In genomic region chr4:41566123-41566522, GRCm38 (mm10) we compare ENCODE assay signal across 18 mouse cellular contexts. TPM values are rescaled to one million over a fixed set of nuclear protein-coding genes. Genes with fewer than 3 reads are reported as not detected.
DNase-seq lines count a peak whose midpoint lies in the region; ATAC-seq lines count a peak whose summit lies in the region.
"Had no signal": no experiment of that assay in that cellular context is flagged by ENCODE, and none has a peak within 500 bp of the region (broad histone marks: within the 10 kb centered on the region; RNA-seq: fewer than 3 reads in every experiment).

No protein-coding gene starts in this region.

- peaks cover 8% of the 10 kb centered on the region; the same call in 1 of the 2 replicates for H3K36me3 ChIP-seq in forebrain, embryonic 13.5 days (ENCODE audit: poor library complexity, severe bottlenecking)
- no peaks in the 10 kb centered on the region for H3K36me3 ChIP-seq in forebrain, embryonic 15.5 days
- no peaks in the 10 kb centered on the region for H3K36me3 ChIP-seq in hindbrain, embryonic 15.5 days
- no peaks in the 10 kb centered on the region; the same call in 1 of the 2 replicates for H3K36me3 ChIP-seq in neural tube, embryonic 15.5 days
- H3K36me3 ChIP-seq: forebrain, embryonic 10.5 days; G1E; limb, embryonic 10.5 days had no signal

- H3K4me1 ChIP-seq in forebrain, embryonic 13.5 days = peaks cover 38% of the 10 kb centered on the region
- H3K4me1 ChIP-seq in forebrain, embryonic 15.5 days = peaks cover 28% of the 10 kb centered on the region
- peaks cover 44% of the 10 kb centered on the region for H3K4me1 ChIP-seq in hindbrain, embryonic 15.5 days (replicated peaks)
- H3K4me1 ChIP-seq in neural tube, embryonic 15.5 days = peaks cover 42% of the 10 kb centered on the region

- DNase-seq in left cerebral cortex, adult 9 months (ENCODE audit: low spot score in 2 of 2) = peak; percentile 50 to 62
- DNase-seq in left cerebral cortex, postnatal 4 days = no peak
- no peak for DNase-seq in cerebellum, postnatal 10 days
- no peak for DNase-seq in urinary bladder, postnatal 14 days (ENCODE audit: low spot score)
- DNase-seq: cerebellum, adult 9-11 months; gastrocnemius, postnatal 10 days; kidney, adult 11 months; thymus, postnatal 25 days had no signal

- peak overlapping the region; percentile 16; the same call in 1 of the 2 replicates for H3K4me2 ChIP-seq in forebrain, embryonic 13.5 days
- no peak overlapping the region for H3K4me2 ChIP-seq in forebrain, embryonic 15.5 days (replicated peaks)
- peak overlapping the region; percentile 60 for H3K4me2 ChIP-seq in hindbrain, embryonic 15.5 days
- peak overlapping the region; percentile 82; the same call in 1 of the 2 replicates for H3K4me2 ChIP-seq in neural tube, embryonic 15.5 days

- no peak for ATAC-seq in forebrain, embryonic 13.5 days
- ATAC-seq in forebrain, embryonic 15.5 days (replicated peaks) = no peak
- ATAC-seq in hindbrain, embryonic 15.5 days (ENCODE audit: low FRiP score, low read depth) = no peak
- no peak for ATAC-seq in neural tube, embryonic 15.5 days (ENCODE audit: low FRiP score)

- intact Hi-C loops in left cerebral cortex, postnatal 4 days (cut with DNase I) = no loop called here

- H3K27ac ChIP-seq in forebrain, embryonic 13.5 days = no peak overlapping the region
- no peak overlapping the region for H3K27ac ChIP-seq in forebrain, embryonic 15.5 days (replicated peaks)
- no peak overlapping the region for H3K27ac ChIP-seq in hindbrain, embryonic 15.5 days (replicated peaks)
- no peak overlapping the region for H3K27ac ChIP-seq in neural tube, embryonic 15.5 days (replicated peaks)
- H3K27ac ChIP-seq: forebrain, embryonic 10.5 days; limb, embryonic 10.5 days; liver, embryonic 14.5 days; macrophage had no signal

- no peak overlapping the region for H3K4me3 ChIP-seq in forebrain, embryonic 13.5 days
- H3K4me3 ChIP-seq in forebrain, embryonic 15.5 days = no peak overlapping the region
- no peak overlapping the region for H3K4me3 ChIP-seq in hindbrain, embryonic 15.5 days
- H3K4me3 ChIP-seq in neural tube, embryonic 15.5 days (replicated peaks) = no peak overlapping the region
- H3K4me3 ChIP-seq: forebrain, embryonic 10.5 days; limb, embryonic 10.5 days; myocyte had no signal

- no peaks in the 10 kb centered on the region for H3K9me3 ChIP-seq in forebrain, embryonic 13.5 days (replicated peaks)
- H3K9me3 ChIP-seq in forebrain, embryonic 15.5 days = no peaks in the 10 kb centered on the region
- no peaks in the 10 kb centered on the region for H3K9me3 ChIP-seq in hindbrain, embryonic 15.5 days
- no peaks in the 10 kb centered on the region for H3K9me3 ChIP-seq in neural tube, embryonic 15.5 days (replicated peaks)
- H3K9me3 ChIP-seq: forebrain, embryonic 10.5 days; G1E had no signal

- H3K27me3 ChIP-seq in forebrain, embryonic 13.5 days = peaks cover under 1% of the 10 kb centered on the region
- no peaks in the 10 kb centered on the region for H3K27me3 ChIP-seq in forebrain, embryonic 15.5 days
- no peaks in the 10 kb centered on the region for H3K27me3 ChIP-seq in hindbrain, embryonic 15.5 days
- H3K27me3 ChIP-seq in neural tube, embryonic 15.5 days (replicated peaks) = no peaks in the 10 kb centered on the region

- no peak overlapping the region for H3K9ac ChIP-seq in forebrain, embryonic 13.5 days
- no peak overlapping the region for H3K9ac ChIP-seq in forebrain, embryonic 15.5 days (replicated peaks)
- H3K9ac ChIP-seq in hindbrain, embryonic 15.5 days = no peak overlapping the region
- H3K9ac ChIP-seq in neural tube, embryonic 15.5 days (replicated peaks) = peak overlapping the region; percentile 10; the same call in 1 of the 2 replicates
- H3K9ac ChIP-seq: liver, embryonic 14.5 days had no signal

- 8% methylated on average over 3 of the region's 3 CpGs for WGBS in forebrain, embryonic 13.5 days
- WGBS in forebrain, embryonic 15.5 days = 7% methylated on average over 3 of the region's 3 CpGs
- WGBS in hindbrain, embryonic 15.5 days = 10% methylated on average over 3 of the region's 3 CpGs
- whole genome bisulfite sequencing in neural tube, embryonic 15.5 days = 16% methylated on average over 3 of the region's 3 CpGs

RNA-seq across cellular contexts. Expression of gene Fam219a, which starts 3.2 kb away (rescaled TPM):
- 8.0 and 10.8 TPM in 2 replicates for polyA plus RNA-seq in forebrain, embryonic 13.5 days (2015; fragmentation: Nextera tagmentation; extraction: Ambion mirVana)
- polyA plus RNA-seq in forebrain, embryonic 15.5 days (2015; fragmentation: Nextera tagmentation; extraction: Ambion mirVana) = 14.3 and 14.7 TPM in 2 replicates
- 100 to 1,000 TPM; 146 to 159 TPM for total RNA-seq in left cerebral cortex, postnatal 4 days (2021)
- 17.6 and 19.0 TPM in 2 replicates for polyA plus RNA-seq in hindbrain, embryonic 15.5 days (2015; fragmentation: Nextera tagmentation; extraction: Ambion mirVana)
- 15.2 and 17.9 TPM in 2 replicates for polyA plus RNA-seq in neural tube, embryonic 15.5 days (2015; fragmentation: Nextera tagmentation; extraction: Ambion mirVana)

RNA-seq across cellular contexts. Expression of gene Dnaic1, which starts 3.5 kb away (rescaled TPM):
- polyA plus RNA-seq in forebrain, embryonic 13.5 days (2015; fragmentation: Nextera tagmentation; extraction: Ambion mirVana) = 1.0 and 2.2 TPM in 2 replicates
- polyA plus RNA-seq in forebrain, embryonic 15.5 days (2015; fragmentation: Nextera tagmentation; extraction: Ambion mirVana) = 2.0 TPM in 2 replicates
- total RNA-seq in left cerebral cortex, postnatal 4 days (2021) = 1 to 10 TPM; 2.1 to 3.7 TPM
- 2.0 and 2.6 TPM in 2 replicates for polyA plus RNA-seq in hindbrain, embryonic 15.5 days (2015; fragmentation: Nextera tagmentation; extraction: Ambion mirVana)
- 2.1 and 2.5 TPM in 2 replicates for polyA plus RNA-seq in neural tube, embryonic 15.5 days (2015; fragmentation: Nextera tagmentation; extraction: Ambion mirVana)
- total RNA-seq: G1E had no signal
- polyA plus RNA-seq: G1E had no signal

RNA-seq across cellular contexts. Expression of gene 1110017D15Rik, which starts 49.0 kb away (rescaled TPM):
- 9.1 and 14.3 TPM in 2 replicates for polyA plus RNA-seq in forebrain, embryonic 13.5 days (2015; fragmentation: Nextera tagmentation; extraction: Ambion mirVana)
- polyA plus RNA-seq in forebrain, embryonic 15.5 days (2015; fragmentation: Nextera tagmentation; extraction: Ambion mirVana) = 9.4 and 15.7 TPM in 2 replicates
- 10 to 100 TPM; 11.6 to 12.8 TPM for total RNA-seq in left cerebral cortex, postnatal 4 days (2021)
- polyA plus RNA-seq in hindbrain, embryonic 15.5 days (2015; fragmentation: Nextera tagmentation; extraction: Ambion mirVana) = 17.0 and 19.3 TPM in 2 replicates
- polyA plus RNA-seq in neural tube, embryonic 15.5 days (2015; fragmentation: Nextera tagmentation; extraction: Ambion mirVana) = 8.6 and 10.1 TPM in 2 replicates
- polyA plus RNA-seq: liver, embryonic 14.5 days had no signal

Comparison
In these comparisons a context has a peak if more than half of its experiments do, and no peak if none do; other contexts are left out.
1. DNase-seq: peak in left cerebral cortex, adult 9 months (2 of 2); none in left cerebral cortex, postnatal 4 days (single experiment), cerebellum, postnatal 10 days (0 of 2) and urinary bladder, postnatal 14 days (single experiment).